Mouse (Mus musculus) stomach, postnatal 0 days (tissue): ENCODE measurements at regions not wholly inside any gene's neighbourhood (a gene's known extent, or its start where the extent isn't known, plus 50 kb on each side); places are given as distances from the start of the nearest gene placed in this dataset.

Source experiments
- CTCF ChIP-seq: IDR thresholded peaks from 2 replicates; pipeline ENCODE4 v1.5.1; 2016; ENCODE audit warnings: antibody characterized with exemption, low read depth, mild to moderate bottlenecking, moderate library complexity
- EP300 ChIP-seq: optimal IDR thresholded peaks from 2 replicates; pipeline ENCODE3; 2016; ENCODE audit warnings: antibody characterized with exemption

DNA sequence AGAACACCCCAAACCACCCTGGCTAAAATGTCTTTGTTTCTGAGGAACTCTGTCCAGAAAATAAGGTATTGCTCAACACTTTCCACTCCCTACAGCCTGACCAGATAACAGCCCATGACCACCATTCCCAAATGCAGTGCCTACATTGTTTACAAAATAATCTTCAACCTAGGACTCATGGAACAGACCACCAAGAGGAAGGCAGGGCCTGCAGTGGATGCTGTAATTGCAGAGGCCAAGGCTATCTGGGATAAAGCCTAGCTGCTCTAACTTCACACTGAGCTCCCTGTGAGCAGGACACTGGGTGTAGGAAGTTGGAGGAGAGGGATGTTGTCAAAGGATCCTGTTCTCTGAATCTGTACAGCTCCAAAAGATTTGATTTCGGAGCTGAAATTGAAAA, 126.7 kb upstream of the Zfp648 start:
- TF ChIP-seq CTCF (no peak), EP300 (no peak)
